Mouse (Mus musculus) heart, adult 9 months (tissue): Measurements from ENCODE around the gene Zfp217.

Experiments used
- DNase-seq, 2 experiments: peaks; one replicate each; pipeline ENCODE4 v3.0.0; 2022; ENCODE audit warnings: low spot score in 2 of 2

The Zfp217 gene

DNA sequence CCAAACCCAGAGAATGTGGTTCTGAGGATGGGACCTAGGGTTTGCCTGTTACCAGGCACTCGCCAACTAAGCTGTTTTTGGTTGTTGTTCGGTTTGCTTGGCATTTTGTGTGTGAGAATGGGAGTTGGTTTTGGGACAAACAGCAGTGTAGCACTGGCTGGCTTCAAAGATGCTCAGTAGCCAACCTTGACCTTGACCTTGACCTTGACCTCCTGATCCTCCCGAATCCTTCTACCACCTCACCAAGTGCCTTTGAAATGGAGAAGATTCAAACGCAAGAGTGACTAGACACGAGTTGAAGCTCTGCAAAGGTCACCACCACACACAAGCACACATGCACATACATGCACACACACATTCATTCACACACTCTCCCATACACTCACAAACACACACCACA is 44.6 kb downstream of the Zfp217 start:
- no peak for DNase-seq

DNA sequence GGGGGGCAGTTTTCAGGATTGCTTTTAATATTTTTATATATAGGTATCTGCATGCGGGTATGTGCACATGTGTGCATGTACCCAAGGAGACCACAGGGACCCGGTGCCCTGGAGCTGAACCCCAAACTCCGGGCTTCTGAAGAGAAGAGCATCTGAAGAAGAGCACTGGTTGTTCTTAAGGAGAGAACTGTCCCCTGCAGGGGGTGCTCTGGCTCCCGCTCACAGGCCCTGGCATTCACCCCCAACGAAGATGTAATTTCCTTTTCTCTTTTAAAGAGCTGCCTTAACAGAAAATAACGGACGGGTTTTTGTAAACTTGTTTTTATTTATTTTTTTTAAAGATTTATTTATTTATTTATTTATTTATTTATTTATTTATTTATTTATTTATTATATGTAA is 46.0 kb downstream of the Zfp217 start:
- DNase-seq, result no peak

DNA sequence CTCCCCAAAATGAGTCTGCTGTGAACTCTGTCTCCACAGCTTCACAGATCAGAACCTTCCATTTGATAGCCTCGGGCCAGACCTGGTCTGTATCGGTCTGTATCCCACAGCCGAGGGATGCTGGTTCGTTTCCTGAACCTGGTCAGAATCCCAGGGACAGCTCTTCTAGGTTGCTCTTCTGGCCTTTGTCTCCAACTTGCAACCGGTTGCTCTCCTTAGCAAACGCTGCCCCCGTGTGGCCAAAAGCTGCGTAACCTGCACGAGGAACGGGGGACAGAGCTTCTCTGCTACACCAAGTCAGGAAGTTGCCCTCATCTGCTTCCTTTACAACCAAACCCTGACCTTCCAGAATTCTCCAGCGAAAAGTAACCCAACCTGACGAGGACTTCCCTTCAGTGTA is 46.8 kb downstream of the Zfp217 start:
- peak; percentile 58 to 84 for DNase-seq

DNA sequence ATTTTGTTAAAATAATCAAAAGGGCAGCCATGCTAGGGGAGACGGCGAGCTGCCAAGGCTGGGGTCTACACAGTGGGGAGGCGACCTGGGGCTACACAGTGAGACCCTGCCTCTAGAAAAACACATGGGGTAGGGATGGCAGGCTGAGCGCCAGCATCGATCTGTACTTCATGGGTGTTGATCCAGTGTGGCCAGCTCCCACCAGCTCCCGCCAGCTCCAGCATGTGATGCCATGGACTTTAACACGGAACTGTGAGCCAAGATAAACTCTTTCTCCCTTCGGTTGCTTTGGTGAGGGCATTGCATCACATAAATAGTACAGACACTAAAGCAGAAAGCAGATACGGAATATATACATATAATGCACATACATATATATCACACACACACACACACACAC is 53.0 kb downstream of the Zfp217 start:
- DNase-seq, result no peak

DNA sequence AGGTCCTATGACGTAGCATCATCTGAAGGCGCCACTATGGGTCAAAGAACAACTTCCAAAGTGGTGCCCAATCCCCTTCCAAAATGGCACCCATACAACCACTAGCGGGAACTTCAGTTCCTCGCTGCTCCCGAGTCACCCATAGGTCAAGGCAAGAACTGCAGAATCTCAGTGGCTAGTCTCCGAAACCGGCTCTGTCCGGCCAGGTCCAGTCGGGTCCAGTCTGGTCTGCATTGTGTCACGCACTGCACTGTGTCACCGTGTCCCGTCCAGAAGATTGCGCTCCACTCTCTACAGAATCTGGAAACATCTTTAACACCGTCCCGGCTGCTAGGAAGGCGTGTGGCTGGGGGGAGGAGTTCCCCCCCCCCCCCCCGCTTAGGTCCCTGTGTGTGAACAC is 53.7 kb downstream of the Zfp217 start:
- no peak for DNase-seq

DNA sequence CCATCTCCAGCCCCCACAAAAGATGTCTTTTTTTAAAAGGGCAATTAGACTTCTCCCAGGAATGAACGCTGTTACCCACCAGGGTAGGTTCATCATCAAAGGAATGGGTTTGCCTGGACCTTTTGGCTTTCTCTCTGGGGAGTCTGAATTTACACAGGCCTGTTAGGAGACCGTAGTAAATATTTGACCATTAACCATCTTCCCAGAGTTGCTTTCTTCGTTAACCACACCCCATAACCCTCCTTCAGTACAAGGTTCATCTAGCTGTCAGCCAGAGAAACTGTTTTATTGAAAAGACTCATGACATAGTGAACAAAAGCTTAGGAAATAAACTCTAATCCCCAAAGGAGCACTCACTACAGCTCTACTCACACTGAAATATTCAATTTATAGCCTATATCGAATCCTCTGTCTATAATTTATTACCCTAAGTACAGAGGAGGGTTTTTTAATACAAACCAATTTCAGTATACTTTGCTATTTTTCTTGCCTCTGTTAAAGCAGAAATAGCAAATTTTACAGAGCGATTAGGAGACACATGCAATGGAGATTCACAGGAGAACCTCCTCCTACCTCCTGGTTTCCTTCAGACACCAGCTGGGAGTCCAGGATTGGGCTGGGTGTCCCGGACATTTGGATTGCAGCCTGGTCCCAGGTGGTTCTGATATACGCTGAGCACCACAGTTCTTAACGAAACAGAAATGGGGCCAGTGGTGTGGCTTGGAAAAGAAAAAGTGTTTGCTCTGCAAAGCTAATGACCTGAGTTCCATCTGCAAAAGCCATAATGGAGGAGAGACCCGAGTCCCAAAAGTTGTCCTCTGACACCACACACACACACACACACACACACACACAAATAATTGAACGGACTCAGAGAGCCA is 56.1 kb downstream of the Zfp217 start:
- DNase-seq, result no peak

DNA sequence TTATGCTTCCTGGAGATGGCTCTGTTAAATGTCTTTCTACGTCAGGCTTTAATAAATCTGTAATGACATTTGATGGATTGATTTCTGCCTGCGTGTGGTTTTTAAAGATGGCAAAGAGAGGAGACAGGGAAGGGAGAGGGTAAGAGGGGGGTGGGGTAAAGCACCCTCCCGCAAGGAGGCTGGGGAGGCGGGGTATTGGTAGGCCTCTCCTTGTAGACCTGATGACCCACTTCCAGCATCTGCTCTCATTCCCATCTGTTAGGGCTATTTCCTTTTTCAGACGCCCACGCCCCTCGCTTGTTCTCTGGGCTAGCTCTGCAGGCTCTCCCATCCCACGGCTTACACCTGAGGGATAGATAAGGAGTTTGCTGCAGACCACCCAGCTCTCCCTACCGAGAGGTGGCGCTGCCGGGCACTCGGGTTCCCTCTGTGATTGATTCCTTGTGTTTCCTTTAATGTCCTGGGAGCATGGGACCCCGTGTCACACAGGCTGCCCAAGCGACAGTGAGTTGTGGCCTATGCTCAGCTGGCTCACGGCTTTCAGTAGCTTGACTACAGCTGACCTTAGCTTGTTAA is 69.4 kb downstream of the Zfp217 start:
- DNase-seq, result no peak

DNA sequence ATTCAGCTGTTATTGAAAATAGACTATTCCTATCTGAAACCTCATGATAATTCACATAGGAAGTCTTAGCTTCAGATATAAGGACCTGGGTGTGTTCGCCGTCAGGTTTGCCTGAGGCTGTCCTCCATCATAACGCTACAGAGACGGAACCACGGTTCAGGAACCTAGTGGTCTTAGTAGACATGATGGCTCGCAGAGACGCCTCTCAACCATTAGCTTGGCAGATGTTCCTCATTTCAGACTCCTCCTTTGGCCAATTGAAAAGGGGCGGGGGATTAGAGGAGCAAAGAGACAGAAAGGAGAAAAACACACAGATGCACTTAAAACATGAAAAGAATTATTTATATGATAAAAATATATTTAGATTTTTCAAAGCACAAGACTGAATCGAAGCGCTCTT is 69.9 kb downstream of the Zfp217 start:
- DNase-seq, result no peak

DNA sequence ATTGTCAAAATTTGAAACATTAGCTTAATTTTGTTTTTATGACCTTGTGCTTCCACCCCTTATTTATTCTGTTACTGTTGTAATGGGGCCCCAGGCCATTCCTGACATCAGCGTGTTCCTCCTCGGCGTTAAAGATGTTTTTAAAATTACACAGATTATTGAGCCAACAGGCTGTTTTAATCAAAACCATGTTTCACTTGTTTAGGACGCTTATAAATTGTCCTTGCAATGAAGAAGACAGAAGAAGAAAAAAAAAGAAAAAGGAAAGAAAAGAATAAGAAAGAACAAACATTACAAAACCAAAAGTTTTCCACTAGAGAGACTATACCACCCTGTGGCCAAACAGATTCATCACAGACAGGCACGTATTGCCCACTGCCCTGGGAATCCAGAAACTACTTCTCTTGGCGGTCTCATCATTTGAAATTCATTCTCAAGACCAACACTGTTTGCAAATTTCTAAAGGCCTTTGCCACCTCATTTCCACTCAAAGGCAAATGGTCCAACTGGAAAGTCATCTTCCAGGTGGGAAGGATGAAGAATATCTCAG is 70.9 kb downstream of the Zfp217 start:
- no peak for DNase-seq

DNA sequence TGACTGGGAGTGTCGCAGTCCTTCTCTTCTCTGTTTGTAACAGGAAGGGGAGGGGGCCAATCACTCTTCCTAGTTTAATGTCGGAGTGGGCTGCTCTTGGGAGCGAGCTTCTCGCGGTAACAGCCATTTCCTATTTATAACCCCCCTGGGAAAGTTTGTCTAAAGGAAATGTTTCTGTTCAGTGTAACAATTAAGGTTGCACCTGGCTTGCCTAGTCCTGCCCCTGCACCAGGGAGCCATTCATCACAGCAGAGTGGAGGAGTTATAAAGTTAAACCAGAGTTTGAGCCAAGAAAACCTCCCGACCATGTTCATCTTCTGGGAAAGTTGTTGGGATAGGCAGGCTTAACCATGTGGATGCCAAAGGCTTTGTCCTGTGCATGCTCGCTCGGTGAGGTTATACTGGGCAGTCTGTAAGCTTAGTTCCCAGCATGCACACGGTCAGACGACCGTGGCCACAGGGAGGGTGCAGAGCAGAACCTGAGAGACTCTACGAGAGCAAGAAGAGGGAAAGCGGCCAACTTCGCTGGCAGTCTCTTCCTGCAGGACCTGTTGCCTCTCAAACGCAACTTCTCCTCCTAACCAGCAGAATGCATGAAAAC is 77.2 kb downstream of the Zfp217 start:
- DNase-seq, result no peak

DNA sequence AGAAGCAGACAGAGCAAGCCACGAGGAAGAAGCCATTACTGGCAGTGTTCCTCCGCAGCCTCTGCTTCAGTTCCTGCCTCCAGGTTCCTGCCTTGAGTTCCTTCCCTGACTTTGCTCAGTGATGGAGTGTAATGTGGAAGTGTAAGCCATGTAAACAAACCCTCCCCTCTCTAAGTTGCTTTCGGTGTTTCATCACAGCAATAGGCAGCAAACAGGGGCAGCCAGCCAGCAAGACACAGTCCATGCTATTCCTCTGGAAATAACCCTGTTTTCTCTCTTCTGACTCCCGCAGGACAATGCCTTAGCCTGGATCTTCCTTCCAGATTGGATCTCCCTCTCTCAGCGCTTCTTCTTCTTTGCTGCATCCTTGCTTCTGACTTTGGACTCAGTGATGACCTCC is 77.9 kb downstream of the Zfp217 start:
- DNase-seq, result no peak

DNA sequence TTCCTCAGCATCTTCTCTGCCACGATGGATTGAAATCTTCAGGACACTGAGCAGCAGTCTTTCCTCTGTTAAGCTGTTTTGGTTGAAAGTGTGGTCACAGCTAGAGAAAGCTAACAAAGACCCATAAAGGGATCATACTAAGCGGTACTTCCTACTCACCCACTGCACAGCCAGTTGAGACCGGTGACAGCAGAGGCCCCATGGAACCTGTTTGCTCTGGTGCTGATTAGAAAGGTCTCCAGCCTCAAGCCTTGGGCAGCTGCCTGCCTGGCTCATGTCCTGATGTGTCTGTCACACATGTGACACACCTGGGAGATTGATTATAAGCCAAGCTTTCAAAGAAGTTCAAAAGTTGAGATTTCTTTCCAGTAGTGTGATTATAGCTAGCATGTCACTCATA is 85.5 kb downstream of the Zfp217 start:
- DNase-seq, result no peak

DNA sequence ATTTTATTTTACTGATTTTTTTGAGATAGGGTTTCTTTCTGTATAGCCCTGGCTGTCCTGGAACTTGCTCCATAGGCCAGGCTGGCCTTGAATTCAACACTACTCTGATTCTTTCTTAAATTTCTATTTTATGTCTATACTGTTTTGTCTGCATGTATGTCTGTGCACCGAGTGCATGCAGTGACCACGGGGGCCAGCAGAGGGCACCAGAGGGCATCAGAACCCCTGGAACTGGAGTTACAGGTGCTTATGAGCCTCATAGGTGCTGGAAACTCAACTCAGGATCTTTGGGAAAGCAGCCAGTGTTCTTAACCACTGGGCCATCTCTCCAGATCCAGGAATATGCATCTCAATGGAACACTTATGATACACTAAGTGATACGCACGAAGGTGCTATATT is 87.8 kb downstream of the Zfp217 start:
- no peak for DNase-seq

DNA sequence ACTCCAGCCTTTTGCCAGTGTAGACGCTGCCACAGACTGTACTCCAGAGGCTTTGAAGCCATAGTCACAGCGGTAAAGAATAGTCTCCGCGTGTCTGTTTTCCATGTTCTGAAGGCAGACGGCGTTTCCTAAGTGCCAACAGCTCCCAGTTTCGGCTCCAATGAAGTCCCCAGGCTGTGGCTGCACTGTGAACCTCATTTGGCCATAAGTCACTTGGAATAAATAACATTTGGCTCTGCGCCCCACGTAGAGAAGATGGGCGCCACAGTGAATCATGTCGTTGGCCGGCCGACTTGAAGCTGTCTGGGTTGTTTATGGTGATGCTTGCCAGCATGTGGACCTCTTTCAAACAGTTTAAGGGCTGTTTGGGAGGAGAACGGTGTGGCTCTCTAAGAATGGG is 89.1 kb downstream of the Zfp217 start:
- no peak for DNase-seq
